12 mouse cellular contexts compared by ENCODE assay signal in genomic region chr7:72926772-72927380, GRCm38 (mm10).
A peak's percentile ranks its signal among the peaks of the same experiment; 100 is the strongest.
DNase-seq lines count a peak whose midpoint lies in the region; ATAC-seq and TF ChIP-seq lines count a peak whose summit lies in the region.
"Had no signal": no experiment of that assay in that cellular context is flagged by ENCODE, and none has a peak within 500 bp of the region (broad histone marks: within the 10 kb centered on the region; RNA-seq: fewer than 3 reads in every experiment).

No protein-coding gene starts in this region.

- ATAC-seq in lung, postnatal 0 days = no peak
- ATAC-seq in embryonic facial prominence, embryonic 15.5 days (ENCODE audit: insufficient number of reproducible peaks, low FRiP score, low TSS enrichment, low read depth) = peak; percentile 60; the same call in 1 of the 2 replicates
- ATAC-seq in neural tube, embryonic 11.5 days (ENCODE audit: insufficient read depth, low FRiP score, low TSS enrichment) = no peak
- ATAC-seq: intestine, embryonic 15.5 days had no signal

- no peaks in the 10 kb centered on the region for H3K27me3 ChIP-seq in lung, postnatal 0 days (replicated peaks; ENCODE audit: insufficient read depth, low read length)
- no peaks in the 10 kb centered on the region for H3K27me3 ChIP-seq in embryonic facial prominence, embryonic 15.5 days
- H3K27me3 ChIP-seq in neural tube, embryonic 11.5 days (ENCODE audit: control insufficient read depth, insufficient read depth, low read length) = no peaks in the 10 kb centered on the region
- H3K27me3 ChIP-seq: forebrain, embryonic 12.5 days; intestine, embryonic 15.5 days had no signal

- no peak overlapping the region for H3K27ac ChIP-seq in lung, postnatal 0 days (ENCODE audit: low read length)
- H3K27ac ChIP-seq in embryonic facial prominence, embryonic 15.5 days (replicated peaks) = peak overlapping the region; percentile 65
- H3K27ac ChIP-seq in neural tube, embryonic 11.5 days (ENCODE audit: low read depth, low read length) = no peak overlapping the region
- H3K27ac ChIP-seq: forebrain, embryonic 12.5 days; intestine, embryonic 15.5 days had no signal

- H3K9ac ChIP-seq in lung, postnatal 0 days (replicated peaks; ENCODE audit: low read depth) = no peak overlapping the region
- H3K9ac ChIP-seq in embryonic facial prominence, embryonic 15.5 days = no peak overlapping the region
- H3K9ac ChIP-seq in neural tube, embryonic 11.5 days (ENCODE audit: low read length) = no peak overlapping the region
- H3K9ac ChIP-seq: forebrain, embryonic 12.5 days; intestine, embryonic 15.5 days had no signal

- H3K4me2 ChIP-seq in lung, postnatal 0 days (replicated peaks; ENCODE audit: low read depth, low read length) = no peak overlapping the region
- H3K4me2 ChIP-seq in embryonic facial prominence, embryonic 15.5 days (replicated peaks) = peak overlapping the region; percentile 1; the same call in 1 of the 2 replicates
- H3K4me2 ChIP-seq in neural tube, embryonic 11.5 days (ENCODE audit: low read depth) = no peak overlapping the region
- H3K4me2 ChIP-seq: forebrain, embryonic 12.5 days; intestine, embryonic 15.5 days had no signal

- WGBS in lung, postnatal 0 days = 65% methylated on average over 20 of the region's 20 CpGs
- WGBS in embryonic facial prominence, embryonic 15.5 days = 30% methylated on average over 20 of the region's 20 CpGs
- WGBS in neural tube, embryonic 11.5 days = 69% methylated on average over 20 of the region's 20 CpGs

- no peak overlapping the region for H3K4me3 ChIP-seq in lung, postnatal 0 days (ENCODE audit: low read depth, low read length)
- no peak overlapping the region for H3K4me3 ChIP-seq in embryonic facial prominence, embryonic 15.5 days (replicated peaks)
- H3K4me3 ChIP-seq in neural tube, embryonic 11.5 days (ENCODE audit: low read depth, low read length) = no peak overlapping the region
- H3K4me3 ChIP-seq: forebrain, embryonic 12.5 days; intestine, embryonic 15.5 days had no signal

- no peaks in the 10 kb centered on the region for H3K36me3 ChIP-seq in lung, postnatal 0 days (ENCODE audit: insufficient read depth, low read length)
- H3K36me3 ChIP-seq in embryonic facial prominence, embryonic 15.5 days = no peaks in the 10 kb centered on the region
- no peaks in the 10 kb centered on the region for H3K36me3 ChIP-seq in neural tube, embryonic 11.5 days (ENCODE audit: control insufficient read depth, insufficient read depth, low read length)
- H3K36me3 ChIP-seq: forebrain, embryonic 12.5 days; intestine, embryonic 15.5 days had no signal

- no peaks in the 10 kb centered on the region for H3K9me3 ChIP-seq in lung, postnatal 0 days (ENCODE audit: low read length)
- H3K9me3 ChIP-seq in embryonic facial prominence, embryonic 15.5 days (replicated peaks) = no peaks in the 10 kb centered on the region
- no peaks in the 10 kb centered on the region for H3K9me3 ChIP-seq in neural tube, embryonic 11.5 days (ENCODE audit: control insufficient read depth, low read length)
- H3K9me3 ChIP-seq: forebrain, embryonic 12.5 days; intestine, embryonic 15.5 days had no signal

- H3K4me1 ChIP-seq in lung, postnatal 0 days (ENCODE audit: insufficient read depth, low read depth, low read length) = no peaks in the 10 kb centered on the region
- peaks cover 14% of the 10 kb centered on the region; the same call in 1 of the 2 replicates for H3K4me1 ChIP-seq in embryonic facial prominence, embryonic 15.5 days
- no peaks in the 10 kb centered on the region for H3K4me1 ChIP-seq in neural tube, embryonic 11.5 days (ENCODE audit: control insufficient read depth, insufficient read depth, low read length)
- H3K4me1 ChIP-seq: intestine, embryonic 15.5 days had no signal

- TF ChIP-seq EP300 in lung, postnatal 0 days (IDR thresholded peaks at IDR 0.05) = no peak

- DNase-seq in embryo, embryonic 10 days (ENCODE audit: low spot score) = peak; percentile 21
- DNase-seq in embryo, embryonic 9.5 days (ENCODE audit: extremely low spot score) = no peak
- DNase-seq in lung, postnatal 0 days (ENCODE audit: low spot score) = peak; percentile 36
- DNase-seq in lung, postnatal 36 days = no peak
- DNase-seq in neural tube, embryonic 11.5 days (ENCODE audit: low spot score) = peak; percentile 15
- DNase-seq in cerebellum, postnatal 36 days = no peak
- no peak for DNase-seq in natural killer cell, adult 2 months (ENCODE audit: low spot score in 2 of 2)
- DNase-seq: cerebellum, adult 2 months; heart, postnatal 14 days had no signal

- no peak for TF ChIP-seq CTCF in lung, postnatal 0 days (IDR thresholded peaks at IDR 0.05)

Comparison
In these comparisons a context has a peak if more than half of its experiments do, and no peak if none do; other contexts are left out.
1. DNase-seq: peak in embryo, embryonic 10 days (single experiment), lung, postnatal 0 days (single experiment) and neural tube, embryonic 11.5 days (single experiment); none in embryo, embryonic 9.5 days (single experiment), lung, postnatal 36 days (single experiment), cerebellum, postnatal 36 days (0 of 2) and natural killer cell, adult 2 months (0 of 2).